Mouse (Mus musculus) small intestine, adult 2 months (tissue): ENCODE data around the gene Stam.

Experiments used
- CTCF ChIP-seq: fragments of 200-500 bp; IDR thresholded peaks from 2 replicates; pipeline ENCODE4 v1.5.1; 2012; ENCODE audit warnings: low read depth, mild to moderate bottlenecking, control low read depth, inconsistent platforms, low read length, moderate library complexity, mixed read lengths; ENCODE audit not compliant: insufficient replicate concordance, insufficient read length; ENCODE audit errors: extremely low read depth
- POLR2A ChIP-seq: fragments of 200-500 bp; IDR thresholded peaks from 2 replicates; pipeline ENCODE4 v1.6.1; 2012; ENCODE audit warnings: low read depth, mild to moderate bottlenecking, control low read depth, inconsistent platforms, low read length, moderate library complexity

DNA sequence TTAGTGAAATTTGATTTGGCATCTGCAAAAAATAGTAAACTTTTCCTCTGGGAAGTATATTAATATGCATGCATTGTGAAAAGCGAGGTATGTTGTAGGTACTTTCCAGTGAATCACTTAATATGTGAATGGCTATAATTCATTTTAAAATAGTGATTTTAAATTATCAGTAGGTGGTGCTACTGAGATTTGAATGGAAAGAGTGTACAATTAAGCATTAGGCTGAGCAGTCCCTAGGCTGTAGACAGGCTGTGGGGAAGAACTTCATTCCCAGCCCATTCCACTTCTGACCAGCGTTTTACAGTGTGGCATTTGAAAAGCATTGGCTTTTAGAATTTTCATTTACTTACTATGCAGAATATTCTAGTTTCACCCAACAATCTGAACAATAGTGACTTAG, 85.9 kb downstream of the Stam start:
- TF ChIP-seq POLR2A (no peak), CTCF (no peak)
